Mouse (Mus musculus) bone marrow, adult 2 months (tissue): ENCODE measurements around the gene Micu1.

Source experiments
- CTCF ChIP-seq: fragments of 200-500 bp; IDR thresholded peaks from 2 replicates; pipeline ENCODE4 v1.5.1; 2011; ENCODE audit warnings: low read length, control low read depth; ENCODE audit not compliant: control insufficient read depth, insufficient read depth
- POLR2A ChIP-seq: fragments of 200-500 bp; IDR thresholded peaks from 2 replicates; pipeline ENCODE4 v1.6.1; 2011; ENCODE audit warnings: low read depth, mild to moderate bottlenecking, control low read depth, low read length, borderline replicate concordance; ENCODE audit not compliant: control insufficient read depth

DNA sequence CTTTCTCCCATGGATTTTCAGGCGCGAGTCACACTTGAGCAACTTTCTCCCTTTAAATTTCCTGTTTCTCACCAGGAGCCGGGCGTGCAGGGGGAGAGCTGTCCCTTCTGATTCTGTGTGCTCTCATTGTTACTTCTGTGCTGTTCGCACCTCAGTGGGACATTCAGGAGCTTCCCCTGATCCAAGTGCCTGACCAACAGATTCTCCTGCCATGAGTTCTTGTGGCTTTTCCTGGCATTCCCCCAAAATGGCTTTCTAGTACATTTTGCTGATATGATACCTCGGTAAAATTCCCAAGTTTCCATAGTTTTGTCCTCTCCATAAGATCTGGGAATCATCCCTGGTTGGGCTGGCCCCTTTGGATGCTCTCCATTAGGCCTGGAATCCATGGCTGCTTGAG is 25.0 kb downstream of the Micu1 start:
- TF ChIP-seq POLR2A (no peak), CTCF (no peak)
